Mouse (Mus musculus) liver, embryonic 15.5 days (tissue): Measurements from ENCODE around the gene Trim2. TPM values are rescaled to one million over a fixed set of nuclear protein-coding genes. Genes with fewer than 3 reads are reported as not detected.

Experiments used
- ATAC-seq: fragments of 200-750 bp; cut with Nextera tagmentation; 2 replicates; pipeline ENCODE4 v1.8.0; 2017; ENCODE audit warnings: moderate number of reproducible peaks, mild to moderate bottlenecking, moderate library complexity; ENCODE audit not compliant: insufficient read depth
- H3K27ac ChIP-seq: fragments of 300-500 bp; sonication (generic); replicated peaks from 2 replicates; pipeline ENCODE4 v1.5.1; 2015; ENCODE audit warnings: mild to moderate bottlenecking, inconsistent platforms
- H3K27me3 ChIP-seq: fragments of 300-500 bp; sonication (generic); 2 replicates; pipeline ENCODE4 v1.6.1; 2015; ENCODE audit warnings: mild to moderate bottlenecking, inconsistent platforms
- H3K36me3 ChIP-seq: fragments of 300-500 bp; sonication (generic); replicated peaks from 2 replicates; pipeline ENCODE4 v1.6.1; 2015; ENCODE audit warnings: moderate library complexity, mild to moderate bottlenecking, inconsistent platforms
- H3K4me1 ChIP-seq: fragments of 300-500 bp; sonication (generic); replicated peaks from 2 replicates; pipeline ENCODE4 v1.6.1; 2015; ENCODE audit warnings: inconsistent platforms
- H3K4me2 ChIP-seq: fragments of 300-500 bp; sonication (generic); 2 replicates; pipeline ENCODE4 v1.6.1; 2015; ENCODE audit warnings: moderate library complexity, mild to moderate bottlenecking, inconsistent platforms
- H3K4me3 ChIP-seq: fragments of 300-500 bp; sonication (generic); replicated peaks from 2 replicates; pipeline ENCODE4 v1.5.1; 2015; ENCODE audit warnings: mild to moderate bottlenecking, inconsistent platforms
- H3K9ac ChIP-seq: fragments of 300-500 bp; sonication (generic); 2 replicates; pipeline ENCODE4 v1.6.1; 2015; ENCODE audit warnings: moderate library complexity, mild to moderate bottlenecking, inconsistent platforms
- H3K9me3 ChIP-seq: fragments of 300-500 bp; sonication (generic); replicated peaks from 2 replicates; pipeline ENCODE4 v1.6.1; 2016; ENCODE audit warnings: inconsistent platforms
- WGBS: fragments of 180-500 bp; shearing (Covaris S2); methylation state at CpG from one replicate; pipeline ENCODE4 v1.1.7; 2015; ENCODE audit warnings: mixed read lengths; ENCODE audit not compliant: insufficient replicate concordance; 5-methylcytosine and 5-hydroxymethylcytosine counted together
- polyA plus RNA-seq: library from polyadenylated mRNA; unstranded; fragments of >200 nt; fragmentation: Nextera tagmentation; extraction: Ambion mirVana; gene quantifications from 2 replicates; pipeline ENCODE4 v1.2.1, GENCODE M21; 2015

Gene Trim2
- polyA plus RNA-seq, 1 experiment from 2014 or later, result 4.8 TPM

GRCm38 (mm10) chr3:84131369-84131768 lies 175.3 kb downstream of the Trim2 start:
- no peak overlapping the region for H3K4me2 ChIP-seq
- H3K4me3 ChIP-seq, result no peak overlapping the region
- no peaks in the 10 kb centered on the region for H3K9me3 ChIP-seq
- no peak overlapping the region for H3K9ac ChIP-seq
- H3K27ac ChIP-seq, result no peak overlapping the region
- peaks cover 21% of the 10 kb centered on the region for H3K4me1 ChIP-seq
- H3K27me3 ChIP-seq, result no peaks in the 10 kb centered on the region
- H3K36me3 ChIP-seq, result no peaks in the 10 kb centered on the region
- 73% methylated on average over 3 of the region's 3 CpGs for WGBS
- ATAC-seq, result no peak

- H3K27ac ChIP-seq, result no peak overlapping the region
- no peak overlapping the region for H3K4me2 ChIP-seq
- H3K4me1 ChIP-seq, result peaks cover 18% of the 10 kb centered on the region
- H3K4me3 ChIP-seq, result no peak overlapping the region
- no peak overlapping the region for H3K9ac ChIP-seq
- no peak for ATAC-seq
- WGBS, result 65% methylated on average over 5 of the region's 5 CpGs
- no peaks in the 10 kb centered on the region for H3K36me3 ChIP-seq
- no peaks in the 10 kb centered on the region for H3K27me3 ChIP-seq
- H3K9me3 ChIP-seq, result no peaks in the 10 kb centered on the region
These were observed 175.9 kb downstream of the Trim2 start for GRCm38 (mm10) chr3:84130776-84131175.

- Histone ChIP-seq H3K27ac (no peak overlapping the region), H3K36me3 (no peaks in the 10 kb centered on the region), H3K9me3 (no peaks in the 10 kb centered on the region), H3K4me2 (no peak overlapping the region), H3K4me3 (no peak overlapping the region), H3K27me3 (no peaks in the 10 kb centered on the region), H3K9ac (no peak overlapping the region), H3K4me1 (peaks cover 12% of the 10 kb centered on the region)
- WGBS, result 45% methylated on average over 11 of the region's 11 CpGs
- peak; percentile 34; the same call in 1 of the 2 replicates for ATAC-seq
These were observed 177.5 kb downstream of the Trim2 start for GRCm38 (mm10) chr3:84128871-84129870.

GRCm38 (mm10) chr3:84127431-84127830 lies 179.2 kb downstream of the Trim2 start:
- 65% methylated on average over 2 of the region's 2 CpGs for WGBS
- no peaks in the 10 kb centered on the region for H3K9me3 ChIP-seq
- no peak overlapping the region for H3K9ac ChIP-seq
- H3K4me1 ChIP-seq, result peaks cover 12% of the 10 kb centered on the region
- no peak for ATAC-seq
- H3K27ac ChIP-seq, result no peak overlapping the region
- H3K27me3 ChIP-seq, result no peaks in the 10 kb centered on the region
- H3K36me3 ChIP-seq, result no peaks in the 10 kb centered on the region
- H3K4me3 ChIP-seq, result no peak overlapping the region
- no peak overlapping the region for H3K4me2 ChIP-seq

- Histone ChIP-seq H3K9me3 (no peaks in the 10 kb centered on the region), H3K27me3 (no peaks in the 10 kb centered on the region)
- no peak for ATAC-seq
These were observed 180.0 kb downstream of the Trim2 start for GRCm38 (mm10) chr3:84126721-84127120.

GRCm38 (mm10) chr3:84125704-84126289 lies 180.9 kb downstream of the Trim2 start:
- Histone ChIP-seq H3K27ac (no peak overlapping the region), H3K9me3 (no peaks in the 10 kb centered on the region), H3K4me3 (no peak overlapping the region), H3K4me1 (peaks cover 12% of the 10 kb centered on the region), H3K4me2 (no peak overlapping the region), H3K27me3 (no peaks in the 10 kb centered on the region), H3K36me3 (no peaks in the 10 kb centered on the region), H3K9ac (no peak overlapping the region)
- ATAC-seq, result no peak
- 41% methylated on average over 6 of the region's 6 CpGs for WGBS

More at GRCm38 (mm10) chr3:84126721-84127120, 180.0 kb downstream of the Trim2 start:
- Histone ChIP-seq H3K4me2 (no peak overlapping the region), H3K27ac (no peak overlapping the region), H3K4me1 (peaks cover 12% of the 10 kb centered on the region), H3K9ac (no peak overlapping the region), H3K4me3 (no peak overlapping the region), H3K36me3 (no peaks in the 10 kb centered on the region)
- WGBS, result 69% methylated on average over 3 of the region's 3 CpGs

- Histone ChIP-seq H3K4me2 (no peak overlapping the region), H3K9ac (no peak overlapping the region), H3K27ac (no peak overlapping the region), H3K36me3 (no peaks in the 10 kb centered on the region), H3K27me3 (no peaks in the 10 kb centered on the region), H3K4me1 (0 out of 2 replicates have a peak, but pooled peaks cover 3% of the 10 kb centered on the region), H3K4me3 (no peak overlapping the region), H3K9me3 (no peaks in the 10 kb centered on the region)
- no peak for ATAC-seq
- 72% methylated on average over 3 of the region's 3 CpGs for WGBS
These were observed 183.2 kb downstream of the Trim2 start for GRCm38 (mm10) chr3:84123461-84123860.

- ATAC-seq, result no peak
- no peak overlapping the region for H3K27ac ChIP-seq
- H3K4me3 ChIP-seq, result no peak overlapping the region
- no peak overlapping the region for H3K4me2 ChIP-seq
- WGBS, result 78% methylated on average over 7 of the region's 7 CpGs
- no peaks in the 10 kb centered on the region for H3K36me3 ChIP-seq
- no peaks in the 10 kb centered on the region for H3K27me3 ChIP-seq
- no peaks in the 10 kb centered on the region for H3K4me1 ChIP-seq
- no peaks in the 10 kb centered on the region for H3K9me3 ChIP-seq
- H3K9ac ChIP-seq, result no peak overlapping the region
These were observed 188.0 kb downstream of the Trim2 start for GRCm38 (mm10) chr3:84118718-84119117.

- Histone ChIP-seq H3K4me1 (no peaks in the 10 kb centered on the region), H3K4me3 (no peak overlapping the region), H3K27me3 (no peaks in the 10 kb centered on the region), H3K36me3 (no peaks in the 10 kb centered on the region), H3K27ac (no peak overlapping the region), H3K9ac (no peak overlapping the region), H3K4me2 (no peak overlapping the region), H3K9me3 (no peaks in the 10 kb centered on the region)
- no peak for ATAC-seq
- 75% methylated on average over 7 of the region's 7 CpGs for WGBS
These were observed 188.5 kb downstream of the Trim2 start for GRCm38 (mm10) chr3:84118178-84118577.
